Mouse (Mus musculus): ENCODE results near the gene Ppfia2.

Gene Ppfia2

DNA sequence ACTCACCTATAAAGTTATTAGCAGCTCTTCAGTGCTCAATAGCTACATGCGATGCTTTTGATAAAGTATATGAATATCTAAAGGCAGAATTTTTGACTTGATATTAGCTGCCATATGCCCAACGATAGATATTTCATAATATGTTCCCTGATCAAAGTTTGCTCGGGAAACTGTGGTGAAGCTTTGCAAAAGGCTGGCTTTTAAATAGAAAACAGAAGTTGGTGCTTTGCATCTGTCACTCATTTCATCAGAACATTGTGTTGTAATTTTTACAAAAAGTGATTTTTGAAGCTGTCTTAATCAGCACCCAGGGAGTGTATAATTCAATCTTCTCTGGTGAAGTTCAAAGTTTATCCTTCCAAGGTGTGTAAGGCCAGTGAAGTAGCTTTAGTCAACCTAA, 195.1 kb downstream of the Ppfia2 start:
- DNase-seq (ENCODE audit: low read depth, low spot score) = no peak

DNA sequence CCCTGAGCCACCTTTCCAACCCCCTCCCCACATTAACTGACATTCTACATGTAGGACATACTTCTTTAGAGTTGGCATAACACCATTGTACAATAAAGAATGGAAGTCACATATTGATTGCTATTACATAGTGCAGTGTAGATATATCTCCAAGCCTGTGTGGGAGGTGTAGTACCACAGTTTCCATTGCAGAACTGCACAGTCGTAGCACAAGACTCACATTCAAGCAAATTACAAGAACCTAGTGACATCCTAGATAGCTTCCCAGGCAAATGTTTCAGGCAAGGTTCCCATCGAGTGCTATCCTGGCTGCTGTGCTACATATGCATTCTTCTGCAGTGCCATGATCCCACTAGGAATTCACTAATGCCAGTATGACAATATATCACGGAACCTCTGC, 200.0 kb downstream of the Ppfia2 start:
- DNase-seq (ENCODE audit: low read depth, low spot score) = no peak

DNA sequence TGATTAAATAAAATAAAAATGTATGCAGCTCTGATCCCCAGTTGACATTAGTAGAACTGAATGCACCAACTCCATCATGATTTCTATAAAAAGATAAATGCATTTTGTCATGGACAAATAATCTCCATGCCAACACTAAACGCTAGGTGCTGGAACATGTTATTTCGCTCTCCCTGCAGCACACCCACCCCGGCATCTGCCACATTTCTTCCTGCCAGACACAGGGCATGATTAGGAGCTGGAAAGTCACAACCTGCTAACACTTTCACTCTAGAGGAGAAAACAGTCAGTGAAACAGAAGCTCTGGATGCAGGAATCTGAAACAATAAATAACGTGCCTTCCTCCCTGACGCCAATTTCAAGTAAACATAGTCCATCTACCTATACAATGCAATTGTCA, 211.3 kb downstream of the Ppfia2 start:
- DNase-seq (ENCODE audit: low read depth, low spot score) = no peak

DNA sequence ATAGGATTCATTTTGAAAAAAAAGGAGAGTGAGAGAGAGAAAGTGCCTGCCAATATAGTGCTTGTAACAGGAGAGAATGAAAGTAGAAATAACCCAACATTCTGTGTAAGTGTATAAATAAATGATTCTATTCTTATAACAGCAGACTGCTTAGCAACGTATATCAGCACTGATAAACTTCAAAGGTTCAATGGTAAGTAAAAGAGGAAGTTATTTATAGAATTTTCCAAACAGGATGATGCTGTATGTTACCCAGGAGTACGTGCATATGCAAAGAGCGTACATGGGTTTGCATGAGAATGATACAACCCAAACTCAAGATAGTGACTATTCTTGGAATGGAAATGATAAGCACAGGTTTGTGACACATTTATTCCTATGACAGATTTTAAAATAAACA, 215.4 kb downstream of the Ppfia2 start:
- no peak for DNase-seq (ENCODE audit: low read depth, low spot score)

DNA sequence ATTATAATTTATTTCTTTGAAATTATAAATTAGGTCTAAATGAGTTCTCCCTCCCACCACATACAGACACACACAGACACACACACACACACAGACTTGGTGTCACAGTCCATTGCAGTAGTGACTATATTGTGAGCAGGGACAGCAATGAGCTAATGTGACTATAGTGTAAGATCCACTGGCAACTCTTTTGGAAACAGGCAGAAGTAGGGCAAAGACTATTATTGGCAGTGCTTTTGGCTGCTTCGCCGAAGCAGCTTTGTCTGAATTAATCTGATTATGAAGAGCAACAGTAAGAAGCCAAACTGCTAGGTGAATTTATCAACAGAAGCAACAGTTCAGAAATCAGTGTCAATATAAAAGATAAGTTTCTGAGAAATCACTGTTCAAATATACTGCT, 249.8 kb downstream of the Ppfia2 start:
- DNase-seq (ENCODE audit: low read depth, low spot score) = no peak

DNA sequence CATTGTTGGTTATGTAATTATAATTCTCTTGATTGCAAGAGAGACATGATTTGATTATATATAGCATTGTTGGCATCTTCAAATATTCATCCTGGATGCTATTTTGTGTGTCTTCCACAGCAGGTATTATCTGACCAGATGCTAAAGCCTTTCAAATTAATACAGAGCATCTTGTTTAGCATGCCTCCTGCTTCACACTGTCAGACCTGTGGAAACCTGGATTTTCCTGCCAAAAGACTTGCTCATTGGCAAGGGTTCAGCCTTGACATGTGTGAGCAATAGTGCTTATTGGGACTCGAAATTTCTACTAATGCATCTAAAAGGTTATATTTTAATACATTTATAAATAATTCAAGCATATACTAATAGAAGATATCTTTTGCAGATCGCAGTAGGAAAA, 262.1 kb downstream of the Ppfia2 start:
- no peak for DNase-seq (ENCODE audit: low read depth, low spot score)

DNA sequence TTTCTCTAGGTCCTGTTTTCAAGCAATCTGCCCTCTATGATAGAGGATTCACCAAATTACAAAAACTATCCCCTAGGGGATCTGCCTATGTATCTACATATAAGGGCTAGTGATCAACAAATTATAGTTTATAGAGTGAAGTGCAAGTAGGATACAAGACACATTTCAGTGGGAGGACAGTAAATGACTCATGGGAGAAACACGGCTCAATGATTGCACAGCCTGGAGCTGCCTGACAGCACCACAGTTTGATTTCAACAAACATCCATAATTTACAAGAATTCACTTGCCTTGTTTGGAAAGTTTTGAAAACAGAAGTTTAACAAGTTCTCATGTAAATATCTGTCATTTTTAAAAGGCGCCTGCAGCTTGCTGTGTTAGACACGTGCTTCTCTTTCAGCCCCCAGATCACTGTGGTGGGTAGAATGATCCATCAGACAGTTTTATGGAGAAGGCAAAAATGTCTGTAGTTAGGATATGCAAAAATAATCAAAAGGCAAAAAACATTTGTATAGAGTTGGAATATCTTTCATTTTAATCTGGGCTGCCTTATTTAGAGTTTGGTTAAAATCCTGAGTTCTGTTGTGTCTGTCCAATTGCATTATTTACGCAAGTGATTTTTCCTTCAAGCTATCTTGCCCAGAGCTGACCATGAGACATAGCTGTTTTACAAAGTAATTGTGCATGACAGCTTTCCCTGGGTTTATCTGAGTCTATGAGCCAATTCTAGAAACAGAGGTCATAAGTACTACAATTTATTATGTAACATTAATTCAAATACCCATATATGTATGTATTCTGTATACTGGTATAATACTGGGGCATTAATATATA, 266.3 kb downstream of the Ppfia2 start:
- DNase-seq (ENCODE audit: low read depth, low spot score) = no peak

DNA sequence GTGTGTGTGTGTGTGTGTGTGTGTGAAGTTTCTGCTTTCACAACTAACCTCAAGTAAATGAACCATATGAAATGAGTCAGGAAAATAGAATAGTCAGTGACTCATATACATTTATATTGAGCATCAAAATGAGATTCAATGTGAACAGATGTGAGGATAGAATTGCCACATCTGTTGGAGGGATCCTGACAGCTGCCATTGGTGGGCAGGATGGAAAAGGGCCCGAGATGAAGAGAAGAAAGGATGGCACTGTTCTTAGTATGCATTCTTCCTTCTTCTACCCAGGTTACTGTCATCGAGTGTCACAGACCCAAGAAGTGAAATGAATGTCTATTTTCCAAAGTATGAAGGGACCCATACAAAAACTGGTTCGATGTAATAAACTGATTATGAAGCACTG, 268.1 kb downstream of the Ppfia2 start:
- no peak for DNase-seq (ENCODE audit: low read depth, low spot score)

DNA sequence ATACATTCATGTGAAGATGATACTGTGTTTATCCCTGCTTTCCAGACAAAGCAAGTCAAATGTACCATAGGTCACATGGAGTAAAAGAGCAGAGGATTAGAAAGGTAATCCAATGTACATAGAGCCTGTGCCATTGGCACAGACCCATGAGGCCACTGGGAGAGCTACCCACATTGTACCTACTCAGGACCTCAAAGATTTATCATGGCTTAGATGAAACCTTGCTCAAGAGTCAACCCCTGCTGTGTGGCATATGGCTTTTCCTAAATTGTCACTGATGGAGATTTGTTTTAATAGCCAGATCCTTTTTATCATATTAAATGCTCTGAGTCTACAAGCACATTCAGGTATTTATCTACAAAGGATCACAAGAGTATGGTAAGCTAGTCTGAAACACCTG, 274.8 kb downstream of the Ppfia2 start:
- DNase-seq (ENCODE audit: low read depth, low spot score) = no peak

DNA sequence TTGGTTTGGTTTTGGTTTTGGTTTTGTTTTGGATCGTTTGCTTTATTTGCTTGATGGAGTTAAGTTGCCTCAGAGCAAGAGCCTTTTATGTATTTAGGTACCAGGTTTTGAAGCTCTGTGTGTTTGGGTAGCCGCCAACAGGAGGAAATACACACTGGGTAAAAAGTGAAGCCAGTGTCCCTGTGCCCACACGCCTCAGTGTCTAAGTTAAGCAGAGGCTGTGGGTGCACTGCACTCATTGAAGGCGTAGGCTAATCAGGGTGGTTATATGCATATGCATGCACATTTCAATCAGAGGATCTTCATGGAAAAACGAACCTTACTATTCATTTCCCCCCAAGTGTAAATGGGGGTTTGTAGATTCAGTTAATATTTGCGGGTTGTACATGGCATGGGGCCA, 290.9 kb downstream of the Ppfia2 start:
- no peak for DNase-seq (ENCODE audit: low read depth, low spot score)

DNA sequence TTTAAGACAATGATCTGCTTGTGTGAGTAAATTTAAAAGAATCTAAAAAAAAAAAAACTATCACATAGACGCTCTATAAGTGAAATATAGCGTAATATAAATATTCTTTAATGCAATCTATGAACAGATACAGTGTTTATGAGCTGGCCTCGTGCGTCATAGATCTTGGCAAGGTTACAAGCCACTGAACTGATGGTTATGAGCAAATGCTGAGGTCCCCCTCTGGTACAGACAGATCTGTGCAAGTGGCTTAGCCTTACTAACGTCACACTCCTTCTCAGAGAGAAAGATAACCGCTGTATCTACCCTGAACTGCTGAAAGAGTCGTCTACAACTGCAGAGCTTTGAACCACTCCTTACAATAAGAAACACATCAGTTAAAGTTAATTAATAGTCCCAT, 293.6 kb downstream of the Ppfia2 start:
- DNase-seq (ENCODE audit: low read depth, low spot score) = no peak

DNA sequence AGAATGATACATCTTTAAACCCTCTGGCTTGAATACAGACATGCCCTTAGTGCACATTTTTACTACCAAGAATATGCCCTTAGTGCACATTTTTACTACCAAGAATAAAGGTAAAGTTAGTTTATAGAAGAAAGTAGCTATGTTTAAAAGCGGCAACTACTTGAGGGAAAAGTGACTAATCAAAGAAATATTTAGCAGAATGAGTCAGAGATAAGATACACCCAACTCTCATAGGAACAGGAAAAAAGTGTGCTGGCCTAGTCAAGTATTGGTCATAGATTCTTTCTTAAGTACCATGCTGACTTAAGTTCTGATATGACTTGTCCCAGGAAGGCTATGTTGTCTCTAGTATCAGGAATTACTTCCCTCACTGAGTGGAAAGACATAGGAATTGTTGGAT, 305.4 kb downstream of the Ppfia2 start:
- no peak for DNase-seq (ENCODE audit: low read depth, low spot score)

DNA sequence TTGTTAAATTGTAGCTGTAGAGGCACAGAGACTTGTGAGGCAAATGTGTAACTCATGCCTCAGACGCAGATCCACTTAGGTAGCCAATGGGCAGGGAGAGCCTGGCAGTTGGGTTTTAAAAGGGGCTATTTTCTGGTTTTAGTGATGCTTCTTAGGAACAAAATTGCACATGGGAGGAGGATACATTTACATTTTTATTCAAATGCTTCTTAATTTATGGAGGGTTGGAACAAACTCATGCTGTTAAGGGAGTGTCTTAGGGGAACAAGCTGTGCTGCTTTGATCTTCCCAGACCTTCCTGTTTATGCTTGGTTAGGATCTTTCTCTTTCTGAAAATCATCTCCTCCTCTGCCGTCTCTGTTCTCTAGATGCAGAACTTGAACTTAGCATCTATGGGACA, 345.3 kb downstream of the Ppfia2 start:
- no peak for DNase-seq (ENCODE audit: low read depth, low spot score)

DNA sequence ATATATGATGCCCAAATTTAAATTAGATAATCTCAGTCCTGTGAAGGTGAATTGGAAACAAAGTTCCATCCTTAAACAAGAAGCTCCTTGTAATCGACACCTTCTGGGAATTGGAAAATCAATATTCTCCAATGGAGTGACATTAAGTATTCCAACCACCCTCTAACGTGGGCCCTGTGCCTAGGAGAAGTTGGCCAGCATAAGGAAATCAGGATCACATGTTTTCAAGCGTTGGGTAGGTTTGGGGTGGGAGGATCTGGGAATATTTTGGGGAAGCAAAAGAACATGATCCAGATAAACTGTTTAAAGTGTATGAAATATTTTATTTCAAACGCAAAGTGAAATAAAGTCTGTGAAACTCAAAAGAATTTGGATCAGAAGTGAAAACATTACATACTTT, 348.2 kb downstream of the Ppfia2 start:
- no peak for DNase-seq (ENCODE audit: low read depth, low spot score)

DNA sequence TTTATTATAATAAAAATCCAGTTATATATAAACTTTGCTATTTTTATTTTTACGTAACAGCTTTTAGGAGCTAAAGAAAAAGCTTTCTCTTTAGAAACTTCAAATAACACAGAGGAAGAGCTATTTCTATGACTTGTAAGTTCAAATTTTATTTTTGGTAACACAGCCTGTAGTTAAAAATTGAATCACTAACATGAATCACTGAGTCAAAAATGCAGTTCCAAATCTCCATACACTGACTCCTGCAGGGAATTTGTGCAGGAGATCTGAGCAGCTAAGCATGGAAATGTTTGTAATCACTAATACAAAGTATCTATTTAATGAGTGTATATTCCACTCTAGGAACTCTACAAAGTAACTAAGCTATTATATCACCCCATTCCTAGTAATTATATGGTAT, 354.1 kb downstream of the Ppfia2 start:
- DNase-seq (ENCODE audit: low read depth, low spot score) = no peak

DNA sequence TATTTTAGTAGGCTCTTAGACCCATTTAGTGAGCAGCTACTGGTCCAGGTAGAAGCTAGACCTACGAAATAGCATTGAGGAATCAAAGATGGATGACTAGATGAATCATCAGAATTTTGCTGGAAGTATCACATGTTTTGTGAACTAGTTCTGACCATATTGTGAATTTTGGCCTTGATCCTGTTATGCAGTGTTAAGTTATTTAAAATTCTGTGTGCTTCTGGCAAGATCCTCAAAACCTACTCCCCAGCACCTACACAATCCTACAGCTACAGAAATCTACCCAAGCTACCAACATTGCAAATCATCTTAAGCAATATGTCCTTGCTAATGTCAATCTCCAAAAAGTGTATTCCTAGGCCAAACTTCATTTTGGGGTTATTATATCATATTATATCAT, 368.3 kb downstream of the Ppfia2 start:
- no peak for DNase-seq (ENCODE audit: low read depth, low spot score)

DNA sequence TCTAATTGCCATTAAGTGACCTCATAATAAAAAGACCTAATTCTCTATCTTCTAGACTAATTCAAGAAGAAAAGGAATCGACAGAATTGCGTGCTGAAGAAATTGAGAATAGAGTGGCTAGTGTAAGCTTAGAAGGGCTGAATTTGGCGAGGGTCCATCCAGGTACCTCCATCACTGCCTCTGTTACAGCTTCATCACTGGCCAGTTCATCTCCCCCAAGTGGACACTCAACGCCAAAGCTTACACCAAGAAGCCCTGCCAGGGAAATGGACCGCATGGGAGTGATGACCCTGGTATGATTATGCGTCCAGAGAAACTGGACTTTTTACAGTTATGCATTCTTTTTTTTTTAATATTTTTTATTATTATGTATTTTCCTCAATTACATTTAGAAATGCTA, 388.0 kb downstream of the Ppfia2 start:
- no peak for DNase-seq (ENCODE audit: low read depth, low spot score)

DNA sequence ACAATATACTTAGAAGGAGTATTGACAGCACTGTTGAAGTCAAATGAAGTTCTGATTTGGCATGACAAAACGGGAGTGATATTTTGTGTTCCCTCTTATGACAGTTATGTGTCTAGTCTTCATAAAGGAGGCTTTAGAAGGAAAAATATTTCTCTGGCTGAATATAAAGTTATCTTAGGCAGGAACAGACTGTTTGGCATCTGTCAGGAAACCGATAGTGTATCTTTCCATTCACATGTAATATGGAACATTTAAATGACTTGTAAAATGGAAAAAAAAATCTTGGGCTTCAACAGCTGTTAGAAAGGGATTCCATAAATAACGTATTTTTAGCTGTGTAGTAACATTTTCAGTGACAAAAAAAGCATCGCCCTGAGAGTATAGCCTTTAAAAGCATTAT, 400.1 kb downstream of the Ppfia2 start:
- DNase-seq (ENCODE audit: low read depth, low spot score) = no peak

DNA sequence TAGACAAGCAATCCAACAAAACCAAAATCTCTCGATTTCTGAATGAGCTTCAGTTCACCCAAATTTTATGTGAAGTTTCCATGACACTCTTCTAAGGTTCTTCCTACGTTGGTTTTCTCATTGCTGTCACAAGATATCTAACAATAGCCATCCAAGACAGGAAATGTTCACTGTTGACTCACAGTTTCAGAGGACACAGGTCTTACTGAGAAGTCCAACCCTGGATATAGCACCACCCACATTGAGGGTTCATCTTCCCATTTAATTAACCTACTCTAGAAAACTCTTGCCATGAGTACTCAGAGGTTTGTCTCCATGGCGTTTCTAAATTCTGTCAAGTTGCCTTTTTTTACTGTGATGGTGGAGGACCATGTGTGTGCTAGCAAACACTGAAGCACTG, 401.7 kb downstream of the Ppfia2 start:
- DNase-seq (ENCODE audit: low read depth, low spot score) = no peak

DNA sequence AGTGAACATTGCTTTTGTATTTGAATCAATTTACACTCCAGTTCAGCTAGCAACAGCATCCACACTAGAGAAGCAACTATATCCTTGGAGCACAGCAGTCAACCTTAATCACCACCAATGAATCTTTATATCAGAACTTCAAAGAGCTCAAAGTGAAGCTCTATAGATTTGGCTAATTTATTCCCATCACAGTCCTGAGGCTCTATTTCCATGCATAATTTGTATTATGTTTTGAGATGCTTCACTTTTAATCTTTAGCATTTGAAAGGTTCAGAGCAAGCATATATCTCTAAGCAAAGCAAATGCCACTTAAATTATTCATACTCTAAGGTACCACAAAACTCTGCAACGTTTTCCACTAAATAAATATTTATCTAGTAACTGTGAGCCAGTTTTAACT, 402.6 kb downstream of the Ppfia2 start:
- no peak for DNase-seq (ENCODE audit: low read depth, low spot score)

DNA sequence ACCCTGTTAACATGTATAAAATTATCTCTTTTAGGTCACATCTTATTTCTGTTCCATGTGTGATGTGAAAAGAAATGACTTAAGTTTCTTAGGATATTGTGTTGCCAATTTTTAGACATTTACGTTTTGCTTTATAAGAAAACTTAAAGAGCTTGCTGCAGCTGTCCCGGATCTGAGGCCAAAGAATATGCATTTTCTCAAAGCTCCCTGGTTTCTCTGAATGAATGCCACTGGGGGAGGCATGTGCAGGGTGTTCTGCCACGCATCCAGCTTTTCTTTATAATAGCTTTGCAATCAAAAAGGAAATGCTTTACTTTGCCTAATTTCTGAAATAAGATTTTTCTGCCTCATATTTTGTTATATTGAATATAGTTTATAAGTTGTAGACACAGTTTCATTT, 411.2 kb downstream of the Ppfia2 start:
- no peak for DNase-seq (ENCODE audit: low read depth, low spot score)

DNA sequence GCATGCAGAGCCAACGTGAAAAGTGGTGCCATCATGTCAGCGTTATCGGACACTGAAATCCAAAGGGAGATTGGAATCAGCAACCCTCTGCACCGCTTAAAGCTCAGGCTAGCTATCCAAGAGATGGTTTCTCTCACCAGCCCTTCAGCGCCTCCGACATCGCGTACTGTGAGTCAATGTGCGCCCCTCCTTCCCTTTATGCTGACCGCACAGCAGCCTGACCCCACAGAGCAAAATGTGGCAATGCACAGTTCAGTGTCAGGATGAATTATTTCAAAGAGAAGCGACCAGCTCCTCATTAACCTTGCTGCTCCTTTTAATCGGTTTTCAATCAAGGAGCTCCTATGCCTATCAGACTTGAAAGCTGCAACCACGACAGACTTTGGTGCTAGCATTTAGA, 426.2 kb downstream of the Ppfia2 start:
- DNase-seq (ENCODE audit: low read depth, low spot score) = no peak

DNA sequence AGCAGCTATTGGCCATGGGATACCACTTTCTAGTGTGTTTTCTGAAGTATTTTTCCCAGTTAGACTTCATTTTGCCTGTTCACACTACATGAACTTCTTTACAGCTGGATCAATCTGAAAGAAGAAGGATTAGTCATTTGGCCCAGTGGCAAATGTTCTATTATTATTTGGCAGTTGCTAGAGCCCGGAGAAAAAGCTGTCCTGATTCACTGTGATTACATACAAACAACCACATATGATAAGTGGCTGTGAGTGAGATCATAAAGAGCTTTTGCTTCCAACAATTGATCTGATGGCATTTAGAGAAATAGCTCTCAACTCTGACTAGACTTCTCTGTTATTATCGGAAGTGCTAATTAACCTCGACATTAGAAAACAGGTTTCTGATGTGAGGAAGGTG, 440.0 kb downstream of the Ppfia2 start:
- DNase-seq (ENCODE audit: low read depth, low spot score) = no peak

DNA sequence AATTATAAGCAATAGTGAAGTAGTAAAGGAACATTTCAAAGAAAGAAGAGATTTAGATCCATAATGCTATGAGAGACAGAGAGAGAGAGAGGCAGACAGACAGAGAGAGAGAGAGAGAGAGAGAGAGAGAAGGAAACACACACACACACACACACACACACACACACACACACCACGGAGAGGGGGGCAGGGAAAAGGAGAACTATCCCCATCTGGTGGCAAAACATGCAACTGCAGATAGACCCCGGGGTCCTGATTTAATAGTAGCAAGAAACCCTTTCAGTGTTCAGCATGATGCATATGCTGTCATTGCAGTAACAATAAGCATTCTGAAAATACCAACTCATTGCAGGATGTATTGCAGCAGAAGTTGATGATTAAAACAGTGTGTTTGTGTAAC, 442.9 kb downstream of the Ppfia2 start:
- DNase-seq (ENCODE audit: low read depth, low spot score) = no peak

Measured in c-Kit-negative CD71-positive TER-119-positive erythroid progenitor cells, embryonic 14.5 days (primary cell).